Mouse (Mus musculus) liver, embryonic 16.5 days (tissue): ENCODE results near the gene Sorbs1. TPM values are rescaled to one million over a fixed set of nuclear protein-coding genes. Genes with fewer than 3 reads are reported as not detected.

Source experiments
- ATAC-seq: fragments of 200-750 bp; cut with Nextera tagmentation; 2 replicates; pipeline ENCODE4 v1.8.0; 2017; ENCODE audit warnings: low read depth, mild to moderate bottlenecking, moderate number of reproducible peaks, moderate library complexity
- H3K27ac ChIP-seq: fragments of 300-500 bp; sonication (generic); 2 replicates; pipeline ENCODE4 v1.5.1; 2014; ENCODE audit warnings: mild to moderate bottlenecking, low read length
- H3K27me3 ChIP-seq: fragments of 300-500 bp; sonication (generic); 2 replicates; pipeline ENCODE4 v1.6.1; 2014; ENCODE audit warnings: low read depth, low read length, mixed read lengths; ENCODE audit not compliant: control insufficient read depth, insufficient read depth
- H3K36me3 ChIP-seq: fragments of 300-500 bp; sonication (generic); 2 replicates; pipeline ENCODE4 v1.6.1; 2014; ENCODE audit warnings: mild to moderate bottlenecking; ENCODE audit not compliant: control insufficient read depth, insufficient read depth
- H3K4me1 ChIP-seq: fragments of 300-500 bp; sonication (generic); 2 replicates; pipeline ENCODE4 v1.6.1; 2014; ENCODE audit warnings: low read depth, low read length, mixed read lengths; ENCODE audit not compliant: control insufficient read depth
- H3K4me2 ChIP-seq: fragments of 300-500 bp; sonication (generic); 2 replicates; pipeline ENCODE4 v1.6.1; 2014; ENCODE audit warnings: low read depth, low read length, mixed read lengths
- H3K4me3 ChIP-seq: fragments of 300-500 bp; sonication (generic); 2 replicates; pipeline ENCODE4 v1.5.1; 2014; ENCODE audit warnings: low read depth, mild to moderate bottlenecking, low read length
- H3K9ac ChIP-seq: fragments of 300-500 bp; sonication (generic); 2 replicates; pipeline ENCODE4 v1.6.1; 2014; ENCODE audit warnings: low read depth, low read length
- H3K9me3 ChIP-seq: fragments of 300-500 bp; sonication (generic); replicated peaks from 2 replicates; pipeline ENCODE4 v1.6.1; 2016; ENCODE audit warnings: low read length; ENCODE audit not compliant: control insufficient read depth
- WGBS: fragments of 180-500 bp; shearing (Covaris S2); extraction: QIAGEN DNeasy Blood & Tissue Kit; methylation state at CpG from one replicate; pipeline ENCODE4 v1.1.7; 2014; ENCODE audit not compliant: insufficient replicate concordance; 5-methylcytosine and 5-hydroxymethylcytosine counted together
- polyA plus RNA-seq: library from polyadenylated mRNA; unstranded; fragments of >200 nt; fragmentation: Nextera tagmentation; extraction: Ambion mirVana; gene quantifications from 2 replicates; pipeline ENCODE4 v1.2.1, GENCODE M21; 2015

The Sorbs1 gene
- polyA plus RNA-seq, 1 experiment from 2014 or later: 39.6 TPM

DNA sequence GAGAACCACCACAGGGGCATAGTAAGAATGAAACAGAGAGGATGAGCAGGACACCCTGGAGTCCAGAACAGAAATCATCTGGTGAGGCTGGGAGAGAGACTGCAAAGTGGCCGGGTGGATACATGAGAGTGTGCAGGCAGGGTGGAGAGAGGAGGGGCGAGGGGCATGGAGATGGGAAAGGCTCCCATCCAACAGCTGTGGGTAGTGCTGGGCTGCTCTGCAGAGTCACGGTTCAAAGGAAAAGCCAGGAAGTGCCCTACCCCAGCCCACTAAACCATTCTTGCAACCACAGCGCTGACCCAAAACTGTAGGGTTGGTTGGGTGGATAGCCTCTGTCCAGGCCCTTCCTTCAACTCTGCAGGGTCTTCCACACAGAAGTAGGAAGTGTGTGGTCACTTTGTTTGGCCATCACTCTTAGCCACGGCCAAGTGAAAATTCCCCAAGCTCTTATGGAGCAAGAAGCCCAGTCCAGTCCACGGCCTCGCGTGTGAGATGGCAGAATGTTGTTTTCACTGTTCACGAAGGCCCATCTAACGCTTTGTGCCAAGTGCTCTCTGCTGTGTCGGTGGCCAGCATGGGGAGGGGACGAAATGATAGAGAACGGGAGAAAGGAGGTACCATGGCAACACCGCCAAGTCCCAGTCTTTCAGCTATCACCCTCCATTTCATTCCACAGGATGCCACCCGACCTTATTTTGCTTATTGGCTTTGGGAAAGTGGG is 203.0 kb downstream of the Sorbs1 start:
- H3K27me3 ChIP-seq: no peaks in the 10 kb centered on the region
- no peak overlapping the region for H3K4me3 ChIP-seq
- no peak overlapping the region for H3K4me2 ChIP-seq
- H3K27ac ChIP-seq: no peak overlapping the region
- H3K9ac ChIP-seq: no peak overlapping the region
- H3K9me3 ChIP-seq: no peaks in the 10 kb centered on the region
- ATAC-seq: no peak
- peaks cover 9% of the 10 kb centered on the region for H3K36me3 ChIP-seq
- H3K4me1 ChIP-seq: no peaks in the 10 kb centered on the region
- 68% methylated on average over 15 of the region's 15 CpGs for WGBS

DNA sequence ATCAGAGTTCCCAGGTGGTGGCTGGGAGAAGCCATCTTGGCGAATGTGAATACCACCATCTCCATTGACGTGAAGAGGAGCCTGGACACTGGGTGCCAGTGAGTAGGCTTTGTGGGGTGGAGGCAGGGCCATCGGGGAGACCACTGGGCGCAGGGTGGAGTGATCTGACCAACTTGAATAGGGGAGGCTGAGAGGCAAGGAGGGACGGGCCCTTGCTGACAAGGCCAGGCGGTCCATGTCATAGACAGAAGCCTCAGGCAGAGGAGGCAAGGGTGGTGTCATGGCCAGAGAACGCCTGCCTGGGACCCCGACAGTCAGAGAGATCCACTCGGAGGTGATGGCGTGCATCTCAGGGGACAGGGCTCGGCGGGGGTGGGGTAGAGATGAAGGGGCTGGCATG is 203.7 kb downstream of the Sorbs1 start:
- no peak overlapping the region for H3K4me3 ChIP-seq
- no peaks in the 10 kb centered on the region for H3K27me3 ChIP-seq
- no peaks in the 10 kb centered on the region for H3K9me3 ChIP-seq
- H3K4me1 ChIP-seq: no peaks in the 10 kb centered on the region
- H3K36me3 ChIP-seq: peaks cover 9% of the 10 kb centered on the region
- ATAC-seq: no peak
- no peak overlapping the region for H3K4me2 ChIP-seq
- H3K27ac ChIP-seq: no peak overlapping the region
- 83% methylated on average over 12 of the region's 12 CpGs for WGBS
- no peak overlapping the region for H3K9ac ChIP-seq

DNA sequence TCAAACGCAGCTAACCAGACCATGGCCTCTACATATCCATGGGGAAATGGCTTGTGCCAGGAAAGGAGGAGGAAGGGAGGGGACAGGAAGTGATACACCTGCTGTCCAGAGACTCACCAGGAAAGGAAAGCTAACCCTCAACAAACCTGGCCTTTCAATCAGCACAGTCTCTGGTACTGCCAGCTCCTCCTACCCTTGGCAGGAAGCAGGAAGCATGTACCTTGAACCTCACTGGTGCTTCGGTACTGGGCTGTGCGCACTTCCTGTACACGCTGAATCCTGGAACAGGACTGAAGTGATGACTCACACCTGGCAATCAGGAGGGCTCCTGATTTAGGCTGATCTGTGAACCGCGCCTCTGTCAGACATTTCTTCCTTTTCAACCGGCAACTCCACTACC is 206.0 kb downstream of the Sorbs1 start:
- Histone ChIP-seq H3K27me3 (no peaks in the 10 kb centered on the region), H3K4me3 (no peak overlapping the region), H3K9ac (no peak overlapping the region), H3K27ac (no peak overlapping the region), H3K36me3 (peaks cover 9% of the 10 kb centered on the region), H3K4me2 (no peak overlapping the region), H3K9me3 (no peaks in the 10 kb centered on the region), H3K4me1 (no peaks in the 10 kb centered on the region)
- WGBS: 68% methylated on average over 7 of the region's 7 CpGs
- ATAC-seq: no peak

DNA sequence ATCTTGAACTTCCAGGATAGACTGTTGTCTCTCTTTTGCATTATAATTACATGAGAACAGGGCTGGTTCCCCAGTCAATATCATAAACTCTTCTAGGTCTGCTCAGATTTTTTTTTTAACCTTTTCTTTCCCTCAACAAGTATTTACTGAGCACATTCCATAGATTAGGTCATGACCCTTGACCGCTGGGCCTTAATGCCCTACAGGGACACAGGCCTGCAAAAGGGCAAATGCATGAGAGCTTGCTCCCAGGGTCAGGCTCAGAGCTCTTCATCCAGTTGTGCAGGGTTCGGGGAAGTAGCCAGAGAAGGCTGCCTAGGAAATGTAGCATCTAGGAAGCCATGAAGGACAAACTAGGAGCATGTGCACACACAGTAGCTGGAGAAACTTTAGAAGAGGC is 206.9 kb downstream of the Sorbs1 start:
- 69% methylated on average over 2 of the region's 2 CpGs for WGBS
- H3K4me1 ChIP-seq: no peaks in the 10 kb centered on the region
- no peak overlapping the region for H3K27ac ChIP-seq
- ATAC-seq: no peak
- no peaks in the 10 kb centered on the region for H3K27me3 ChIP-seq
- peaks cover 9% of the 10 kb centered on the region for H3K36me3 ChIP-seq
- H3K9me3 ChIP-seq: no peaks in the 10 kb centered on the region
- no peak overlapping the region for H3K4me3 ChIP-seq
- H3K9ac ChIP-seq: no peak overlapping the region
- H3K4me2 ChIP-seq: no peak overlapping the region

DNA sequence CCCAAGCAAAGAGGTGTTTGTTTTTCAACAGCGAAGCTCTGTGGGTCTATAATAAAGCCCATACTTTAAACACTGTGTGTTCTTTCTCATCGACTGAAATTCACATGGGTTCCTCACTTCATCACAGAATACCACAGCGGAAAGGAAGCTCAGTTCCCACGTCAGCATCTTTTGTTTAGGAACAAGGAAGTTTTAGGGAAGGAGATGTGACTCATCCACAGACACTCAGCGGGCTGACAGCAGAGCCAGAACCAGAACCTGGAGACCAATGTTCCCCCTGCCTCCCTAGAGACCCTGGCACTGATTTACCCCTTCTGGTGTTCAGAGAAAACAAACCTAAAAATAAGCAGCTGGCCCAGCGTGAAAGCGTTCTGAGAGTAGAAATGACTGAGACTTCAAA is 208.1 kb downstream of the Sorbs1 start:
- Histone ChIP-seq H3K27me3 (no peaks in the 10 kb centered on the region), H3K4me2 (no peak overlapping the region), H3K36me3 (peaks cover 9% of the 10 kb centered on the region), H3K9ac (no peak overlapping the region), H3K9me3 (no peaks in the 10 kb centered on the region), H3K4me3 (no peak overlapping the region), H3K4me1 (no peaks in the 10 kb centered on the region), H3K27ac (no peak overlapping the region)
- WGBS: 69% methylated on average over 7 of the region's 7 CpGs
- no peak for ATAC-seq

DNA sequence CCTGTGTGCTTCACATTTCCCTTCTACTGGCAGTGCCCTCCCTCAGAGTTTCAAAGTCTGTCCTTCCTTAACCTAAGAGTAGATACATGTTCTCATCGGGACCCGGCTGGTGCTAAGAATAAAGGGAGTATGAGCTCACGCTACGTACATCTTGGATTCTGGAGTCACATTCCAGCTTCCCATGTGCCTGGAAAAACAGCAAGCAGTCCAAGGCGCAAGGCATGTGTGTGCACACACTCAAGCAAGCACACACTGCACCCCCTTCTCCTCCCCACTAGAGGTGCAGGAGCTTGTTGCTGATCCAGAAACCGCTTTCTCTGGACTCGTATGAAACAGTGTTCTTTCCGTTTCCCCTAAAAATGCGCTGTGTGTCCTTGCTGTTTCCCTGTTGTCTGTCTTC is 210.7 kb downstream of the Sorbs1 start:
- Histone ChIP-seq H3K9ac (no peak overlapping the region), H3K9me3 (no peaks in the 10 kb centered on the region), H3K4me3 (no peak overlapping the region), H3K36me3 (no peaks in the 10 kb centered on the region), H3K4me1 (peaks cover 10% of the 10 kb centered on the region), H3K27me3 (no peaks in the 10 kb centered on the region), H3K27ac (no peak overlapping the region), H3K4me2 (no peak overlapping the region)
- 86% methylated on average over 9 of the region's 9 CpGs for WGBS
- ATAC-seq: no peak

DNA sequence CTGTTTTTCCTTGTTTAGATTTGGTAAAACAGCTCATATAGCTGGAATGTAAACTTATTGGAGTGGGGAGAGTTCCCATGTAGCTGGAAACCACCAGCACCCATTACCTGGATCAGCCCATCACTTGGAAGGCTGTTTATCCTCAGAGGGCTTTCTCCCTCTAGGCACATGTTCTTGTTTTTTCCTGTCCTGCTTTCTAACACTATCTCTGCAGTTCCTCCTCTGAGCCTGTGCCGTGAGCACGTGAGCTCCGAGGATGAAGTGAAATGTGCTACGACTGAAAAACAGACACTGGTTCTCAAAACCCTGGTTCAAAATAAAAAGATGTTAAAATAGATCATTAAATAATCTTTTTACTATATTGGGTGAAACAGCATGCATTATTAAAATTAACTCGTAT is 211.1 kb downstream of the Sorbs1 start:
- Histone ChIP-seq H3K4me2 (no peak overlapping the region), H3K4me3 (no peak overlapping the region), H3K36me3 (no peaks in the 10 kb centered on the region), H3K27ac (no peak overlapping the region), H3K4me1 (peaks cover 14% of the 10 kb centered on the region), H3K9ac (no peak overlapping the region), H3K9me3 (no peaks in the 10 kb centered on the region), H3K27me3 (no peaks in the 10 kb centered on the region)
- 65% methylated on average over 5 of the region's 5 CpGs for WGBS
- no peak for ATAC-seq

DNA sequence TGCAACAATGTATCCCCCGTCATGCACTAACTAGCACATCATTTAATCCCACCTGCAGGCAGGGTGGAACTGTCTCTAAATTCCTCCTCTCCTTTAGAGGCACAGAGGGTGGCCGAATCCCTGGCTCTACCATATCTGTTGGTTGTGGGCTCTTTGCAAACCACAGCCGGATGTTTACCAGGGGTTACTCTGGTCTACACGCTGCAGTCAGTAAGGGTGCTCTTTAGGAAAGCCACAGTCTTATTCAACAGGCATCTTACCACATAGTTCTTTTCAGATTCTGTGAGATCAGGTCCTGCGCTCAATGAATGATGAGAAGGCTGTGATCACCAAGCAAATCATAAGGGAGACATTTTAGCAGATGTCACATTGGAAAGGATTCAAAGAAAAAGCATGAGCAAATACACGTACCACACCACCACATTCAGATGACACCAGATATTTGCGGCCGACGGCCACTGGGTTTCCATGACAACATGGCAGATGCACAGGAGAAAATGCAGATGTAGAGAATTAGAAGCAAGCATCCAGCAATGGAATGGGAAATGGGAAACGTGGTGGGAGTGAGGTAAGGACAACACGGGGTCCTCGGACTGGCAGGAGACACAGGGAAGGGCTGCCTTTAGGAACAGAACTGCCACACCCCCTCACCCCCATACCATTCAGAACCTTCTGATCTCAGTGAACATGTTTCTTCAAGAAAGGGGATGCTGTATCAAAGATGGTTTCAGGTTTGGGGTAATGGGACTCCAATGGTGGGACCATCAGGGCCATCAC is 213.4 kb downstream of the Sorbs1 start:
- Histone ChIP-seq H3K9me3 (no peaks in the 10 kb centered on the region), H3K4me2 (no peak overlapping the region), H3K27me3 (no peaks in the 10 kb centered on the region), H3K4me3 (no peak overlapping the region), H3K36me3 (no peaks in the 10 kb centered on the region), H3K4me1 (peaks cover 30% of the 10 kb centered on the region), H3K9ac (no peak overlapping the region), H3K27ac (no peak overlapping the region)
- no peak for ATAC-seq
- 67% methylated on average over 12 of the region's 12 CpGs for WGBS

DNA sequence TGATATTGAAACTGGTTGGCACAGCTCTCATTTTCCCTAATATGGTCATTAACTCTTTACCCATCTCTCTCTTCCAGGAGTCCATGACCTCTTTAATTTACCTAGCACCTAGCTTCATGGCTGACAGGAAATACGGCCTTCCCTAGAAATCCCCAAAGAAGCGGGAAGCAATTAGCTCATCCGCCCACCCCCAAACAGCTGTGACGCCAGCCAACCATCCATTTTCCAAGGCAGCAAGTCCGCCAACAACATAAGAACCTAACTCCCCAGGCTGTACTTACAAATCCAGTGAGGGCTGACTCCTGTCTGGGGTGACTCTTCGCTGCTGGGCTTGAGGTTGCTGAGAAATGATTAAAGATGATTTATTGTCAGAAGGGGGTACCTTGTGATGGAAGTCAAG is 214.4 kb downstream of the Sorbs1 start:
- H3K4me2 ChIP-seq: no peak overlapping the region
- no peak overlapping the region for H3K27ac ChIP-seq
- no peak overlapping the region for H3K4me3 ChIP-seq
- no peaks in the 10 kb centered on the region for H3K9me3 ChIP-seq
- H3K36me3 ChIP-seq: no peaks in the 10 kb centered on the region
- no peaks in the 10 kb centered on the region for H3K27me3 ChIP-seq
- H3K9ac ChIP-seq: no peak overlapping the region
- WGBS: 83% methylated on average over 6 of the region's 6 CpGs
- peaks cover 30% of the 10 kb centered on the region for H3K4me1 ChIP-seq
- no peak for ATAC-seq
